Mouse (Mus musculus): ENCODE data around the gene Cux2.

Cux2 gene

GRCm38 (mm10) chr5:122015149-122015548 is 34.8 kb downstream of the Cux2 start:
- no peak for DNase-seq

GRCm38 (mm10) chr5:122014671-122015070 is 35.2 kb downstream of the Cux2 start:
- no peak for DNase-seq

- no peak for DNase-seq
Observed at GRCm38 (mm10) chr5:122011289-122011688, 38.6 kb downstream of the Cux2 start.

- no peak for DNase-seq
Observed at GRCm38 (mm10) chr5:122007946-122008441, 41.9 kb downstream of the Cux2 start.

- DNase-seq: no peak
Observed at GRCm38 (mm10) chr5:122003460-122003859, 46.4 kb downstream of the Cux2 start.

- DNase-seq: peak; percentile 49
Observed at GRCm38 (mm10) chr5:122002148-122002547, 47.8 kb downstream of the Cux2 start.

GRCm38 (mm10) chr5:122001311-122001710 is 48.6 kb downstream of the Cux2 start:
- no peak for DNase-seq

- no peak for DNase-seq
Observed at GRCm38 (mm10) chr5:122000381-122000780, 49.5 kb downstream of the Cux2 start.

GRCm38 (mm10) chr5:121998981-121999795 is 50.7 kb downstream of the Cux2 start:
- DNase-seq: peak; percentile 38

- DNase-seq: no peak
Observed at GRCm38 (mm10) chr5:121998281-121998680, 51.6 kb downstream of the Cux2 start.

- DNase-seq: no peak
Observed at GRCm38 (mm10) chr5:121996701-121997100, 53.2 kb downstream of the Cux2 start.

GRCm38 (mm10) chr5:121994808-121995207 is 55.1 kb downstream of the Cux2 start:
- no peak for DNase-seq

- no peak for DNase-seq
Observed at GRCm38 (mm10) chr5:121991914-121992313, 58.0 kb downstream of the Cux2 start.

GRCm38 (mm10) chr5:121985855-121986254 is 64.0 kb downstream of the Cux2 start:
- no peak for DNase-seq

GRCm38 (mm10) chr5:121981650-121982131 is 68.2 kb downstream of the Cux2 start:
- DNase-seq: no peak

GRCm38 (mm10) chr5:121976331-121976730 is 73.6 kb downstream of the Cux2 start:
- no peak for DNase-seq

GRCm38 (mm10) chr5:121973541-121973940 is 76.4 kb downstream of the Cux2 start:
- no peak for DNase-seq

- DNase-seq: no peak
Observed at GRCm38 (mm10) chr5:121972680-121973192, 77.2 kb downstream of the Cux2 start.

- DNase-seq: no peak
Observed at GRCm38 (mm10) chr5:121968999-121969398, 80.9 kb downstream of the Cux2 start.

GRCm38 (mm10) chr5:121968416-121968815 is 81.5 kb downstream of the Cux2 start:
- DNase-seq: no peak

GRCm38 (mm10) chr5:121967520-121967919 is 82.4 kb downstream of the Cux2 start:
- DNase-seq: no peak

- DNase-seq: no peak
Observed at GRCm38 (mm10) chr5:121966940-121967339, 83.0 kb downstream of the Cux2 start.

GRCm38 (mm10) chr5:121962974-121963373 is 86.9 kb downstream of the Cux2 start:
- DNase-seq: no peak

GRCm38 (mm10) chr5:121962359-121962758 is 87.5 kb downstream of the Cux2 start:
- DNase-seq: no peak

Measured in right cerebral cortex, postnatal 25 days (tissue).